Mouse (Mus musculus) G1E (cell line): Measurements from ENCODE around the gene Rnf26. TPM values are rescaled to one million over a fixed set of nuclear protein-coding genes. Genes with fewer than 3 reads are reported as not detected.

ENCODE experiments used
- ATAC-seq: 2 replicates; pipeline ENCODE4 v1.8.0; 2016; ENCODE audit warnings: mild to moderate bottlenecking; ENCODE audit not compliant: insufficient number of reproducible peaks, poor library complexity, low FRiP score, severe bottlenecking; ENCODE audit errors: extremely low read depth
- DNase-seq: peaks from one replicate; pipeline ENCODE4 v3.0.0; 2012; ENCODE audit warnings: low spot score
- H3K27me3 ChIP-seq: 2 replicates; pipeline ENCODE4 v1.6.1; 2012; ENCODE audit warnings: mild to moderate bottlenecking, low read length, inconsistent platforms; ENCODE audit not compliant: insufficient read depth
- H3K36me3 ChIP-seq: replicated peaks from 2 replicates; pipeline ENCODE3; 2012; ENCODE audit warnings: mild to moderate bottlenecking, inconsistent platforms
- H3K4me1 ChIP-seq: 2 replicates; pipeline ENCODE4 v1.6.1; 2012; ENCODE audit warnings: low read depth, low read length, inconsistent platforms, mixed read lengths; ENCODE audit not compliant: insufficient read depth
- H3K4me3 ChIP-seq: 2 replicates; pipeline ENCODE4 v1.5.1; 2012; ENCODE audit warnings: low read depth, mild to moderate bottlenecking, inconsistent platforms, low read length, moderate library complexity, mixed read lengths
- H3K9me3 ChIP-seq: replicated peaks from 2 replicates; pipeline ENCODE4 v1.6.1; 2012; ENCODE audit warnings: inconsistent platforms
- CTCF ChIP-seq: IDR thresholded peaks from 2 replicates; pipeline ENCODE4 v1.5.1; 2012; ENCODE audit warnings: low read depth, low read length, inconsistent platforms, mixed read lengths
- GATA1 ChIP-seq: IDR thresholded peaks from 2 replicates; pipeline ENCODE4 v1.6.1; 2012; ENCODE audit warnings: borderline replicate concordance, low read length, inconsistent platforms, mixed read lengths
- GATA2 ChIP-seq: IDR thresholded peaks from 2 replicates; pipeline ENCODE4 v1.6.1; 2012; ENCODE audit warnings: low read depth, low read length, inconsistent platforms, borderline replicate concordance
- POLR2AphosphoS5 ChIP-seq: IDR thresholded peaks from 2 replicates; pipeline ENCODE4 v1.6.1; 2012; ENCODE audit warnings: low read depth, low read length, inconsistent platforms; ENCODE audit not compliant: insufficient replicate concordance
- TAL1 ChIP-seq: conservative IDR thresholded peaks from 2 replicates; pipeline ENCODE4 v1.6.1; 2012; ENCODE audit warnings: low read depth, low read length, inconsistent platforms, mixed read lengths
- polyA plus RNA-seq: library from polyadenylated mRNA; stranded (reverse); fragments of >175 nt; gene quantifications from 2 replicates; pipeline ENCODE4 v1.2.3, GENCODE M21; 2012
- total RNA-seq, 2 experiments: library from RNA; stranded (forward) in 1 of 2; stranded (reverse) in 1 of 2; fragments of 200-1000 nt in 1 of 2; fragments of >200 nt in 1 of 2; fragmentation: Nextera tagmentation in 1 of 2; gene quantifications; 2 replicates each; pipeline ENCODE4 v1.2.3; 2014 to 2017

Gene Rnf26
- total and polyA plus RNA-seq, 3 experiments: 10.5 to 46.9 (median 41.9) TPM

- H3K4me1 ChIP-seq: peaks cover 47% of the 10 kb centered on the region
- no peak for ATAC-seq
- no peaks in the 10 kb centered on the region for H3K27me3 ChIP-seq
- TF ChIP-seq GATA2: no peak
- no peak for TF ChIP-seq GATA1
- no peak for TF ChIP-seq TAL1
- TF ChIP-seq CTCF: peak; percentile 42; the same call in 1 of the 2 replicates
- TF ChIP-seq POLR2AphosphoS5: no peak
- DNase-seq: no peak
- H3K4me3 ChIP-seq: no peak overlapping the region
- H3K36me3 ChIP-seq: peaks cover 80% of the 10 kb centered on the region
- H3K9me3 ChIP-seq: no peaks in the 10 kb centered on the region
Measured at GRCm38 (mm10) chr9:44107557-44108179, 5.6 kb downstream of the Rnf26 start.

- H3K36me3 ChIP-seq: peaks cover 86% of the 10 kb centered on the region
- DNase-seq: no peak
- H3K27me3 ChIP-seq: no peaks in the 10 kb centered on the region
- no peaks in the 10 kb centered on the region for H3K9me3 ChIP-seq
- H3K4me3 ChIP-seq: no peak within 1 kb of the TSS
- peaks cover 47% of the 10 kb centered on the region for H3K4me1 ChIP-seq
- TF ChIP-seq GATA1: no peak
- no peak for TF ChIP-seq CTCF
- no peak for TF ChIP-seq TAL1
- no peak for TF ChIP-seq GATA2
- no peak for TF ChIP-seq POLR2AphosphoS5
- ATAC-seq: no peak
Measured at GRCm38 (mm10) chr9:44107110-44107509, 6.2 kb downstream of the Rnf26 start, which contains the start of gene C1qtnf5. TSS of gene C1qtnf5 (plus strand) at chr9:44107245.

- Histone ChIP-seq H3K4me3 (no peak overlapping the region), H3K36me3 (peaks cover 91% of the 10 kb centered on the region), H3K9me3 (no peaks in the 10 kb centered on the region), H3K4me1 (peaks cover 44% of the 10 kb centered on the region), H3K27me3 (no peaks in the 10 kb centered on the region)
- ATAC-seq: no peak
- TF ChIP-seq CTCF (no peak), GATA2 (no peak), GATA1 (no peak), TAL1 (no peak), POLR2AphosphoS5 (no peak)
- no peak for DNase-seq
Measured at GRCm38 (mm10) chr9:44106596-44106995, 6.7 kb downstream of the Rnf26 start.

GRCm38 (mm10) chr9:44106182-44106581 lies 7.1 kb downstream of the Rnf26 start:
- DNase-seq: no peak
- Histone ChIP-seq H3K36me3 (peaks cover 95% of the 10 kb centered on the region), H3K9me3 (no peaks in the 10 kb centered on the region), H3K4me3 (no peak overlapping the region), H3K4me1 (peaks cover 43% of the 10 kb centered on the region), H3K27me3 (no peaks in the 10 kb centered on the region)
- no peak for TF ChIP-seq POLR2AphosphoS5
- no peak for TF ChIP-seq GATA1
- TF ChIP-seq TAL1: no peak
- TF ChIP-seq GATA2: no peak
- no peak for TF ChIP-seq CTCF
- ATAC-seq: no peak

GRCm38 (mm10) chr9:44105781-44106180 lies 7.5 kb downstream of the Rnf26 start:
- no peak for TF ChIP-seq TAL1
- no peak for TF ChIP-seq POLR2AphosphoS5
- TF ChIP-seq GATA2: no peak
- TF ChIP-seq CTCF: no peak
- no peak for TF ChIP-seq GATA1
- H3K9me3 ChIP-seq: no peaks in the 10 kb centered on the region
- H3K4me1 ChIP-seq: peaks cover 43% of the 10 kb centered on the region
- no peak overlapping the region for H3K4me3 ChIP-seq
- no peaks in the 10 kb centered on the region for H3K27me3 ChIP-seq
- peaks cover 95% of the 10 kb centered on the region for H3K36me3 ChIP-seq
- DNase-seq (no peak), ATAC-seq (no peak)

GRCm38 (mm10) chr9:44104881-44105280 lies 8.4 kb downstream of the Rnf26 start:
- H3K36me3 ChIP-seq: peaks cover 92% of the 10 kb centered on the region
- ATAC-seq (no peak), DNase-seq (no peak)
- TF ChIP-seq TAL1 (no peak), CTCF (no peak), POLR2AphosphoS5 (no peak), GATA1 (no peak), GATA2 (no peak)
- no peak overlapping the region for H3K4me3 ChIP-seq
- peaks cover 36% of the 10 kb centered on the region for H3K4me1 ChIP-seq
- no peaks in the 10 kb centered on the region for H3K9me3 ChIP-seq
- H3K27me3 ChIP-seq: no peaks in the 10 kb centered on the region
